Mouse (Mus musculus): ENCODE measurements around the gene Slc8a2.

DNA sequence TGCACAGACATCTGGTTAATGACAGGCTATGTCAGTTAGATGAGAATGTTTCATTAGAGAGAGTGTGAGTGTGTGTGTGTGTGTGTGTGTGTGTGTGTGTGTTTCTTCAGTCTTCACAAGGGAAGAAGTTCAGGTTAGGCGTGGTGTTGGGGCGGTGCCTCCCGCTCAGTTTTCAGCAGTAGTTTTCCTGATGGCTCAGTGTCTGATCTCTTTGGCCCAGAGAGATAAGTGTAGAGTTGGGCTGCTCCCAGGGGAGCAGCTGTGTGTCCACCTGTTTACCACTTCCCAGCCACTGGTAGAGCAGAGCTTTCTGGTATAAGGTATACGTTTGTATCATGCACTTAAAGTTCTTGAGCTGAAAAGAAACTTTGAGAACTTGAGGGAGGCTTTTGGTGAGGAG is 29.7 kb upstream of the Slc8a2 start:
- no peak for TF ChIP-seq TAL1 (IDR thresholded peaks at IDR 0.05; ENCODE audit: low read length)
- TF ChIP-seq GATA1 (IDR thresholded peaks at IDR 0.05; ENCODE audit: low read length), result peak; percentile 58
